Mouse (Mus musculus) heart, embryonic 15.5 days (tissue): ENCODE measurements around the gene Arhgef15. TPM values are rescaled to one million over a fixed set of nuclear protein-coding genes. Genes with fewer than 3 reads are reported as not detected.

ENCODE experiments used
- ATAC-seq: fragments of 200-750 bp; cut with Nextera tagmentation; replicated peaks from 2 replicates; pipeline ENCODE4 v1.8.0; 2017; ENCODE audit warnings: low read depth, moderate TSS enrichment; ENCODE audit not compliant: insufficient number of reproducible peaks, insufficient read depth, low FRiP score
- H3K27ac ChIP-seq: fragments of 300-500 bp; sonication (generic); 2 replicates; pipeline ENCODE4 v1.5.1; 2015; ENCODE audit warnings: mild to moderate bottlenecking, inconsistent platforms
- H3K27me3 ChIP-seq: fragments of 300-500 bp; sonication (generic); 2 replicates; pipeline ENCODE4 v1.6.1; 2015; ENCODE audit warnings: inconsistent platforms
- H3K36me3 ChIP-seq: fragments of 300-500 bp; sonication (generic); 2 replicates; pipeline ENCODE4 v1.6.1; 2015; ENCODE audit warnings: mild to moderate bottlenecking, inconsistent platforms
- H3K4me1 ChIP-seq: fragments of 300-500 bp; sonication (generic); replicated peaks from 2 replicates; pipeline ENCODE4 v1.6.1; 2015; ENCODE audit warnings: inconsistent platforms
- H3K4me2 ChIP-seq: fragments of 300-500 bp; sonication (generic); 2 replicates; pipeline ENCODE4 v1.6.1; 2015; ENCODE audit warnings: inconsistent platforms, mild to moderate bottlenecking, moderate library complexity
- H3K4me3 ChIP-seq: fragments of 300-500 bp; sonication (generic); 2 replicates; pipeline ENCODE4 v1.5.1; 2015; ENCODE audit warnings: mild to moderate bottlenecking, inconsistent platforms
- H3K9ac ChIP-seq: fragments of 300-500 bp; sonication (generic); 2 replicates; pipeline ENCODE4 v1.6.1; 2015; ENCODE audit warnings: mild to moderate bottlenecking, inconsistent platforms
- H3K9me3 ChIP-seq: fragments of 300-500 bp; sonication (generic); replicated peaks from 2 replicates; pipeline ENCODE4 v1.6.1; 2016; ENCODE audit warnings: inconsistent platforms
- WGBS: fragments of 180-500 bp; shearing (Covaris S2); methylation state at CpG from one replicate; pipeline ENCODE4 v1.1.7; 2015; ENCODE audit warnings: mixed read lengths; 5-methylcytosine and 5-hydroxymethylcytosine counted together
- microRNA-seq: library from miRNA; unstranded; fragments of <30 nt; microRNA quantifications from one replicate; pipeline ENCODE4, GENCODE M21; 2016
- polyA plus RNA-seq: library from polyadenylated mRNA; unstranded; fragments of >200 nt; fragmentation: Nextera tagmentation; extraction: Ambion mirVana; gene quantifications from 2 replicates; pipeline ENCODE4 v1.2.1, GENCODE M21; 2015

Gene Arhgef15
- polyA plus RNA-seq, 1 experiment from 2014 or later, result 10.8 TPM

DNA sequence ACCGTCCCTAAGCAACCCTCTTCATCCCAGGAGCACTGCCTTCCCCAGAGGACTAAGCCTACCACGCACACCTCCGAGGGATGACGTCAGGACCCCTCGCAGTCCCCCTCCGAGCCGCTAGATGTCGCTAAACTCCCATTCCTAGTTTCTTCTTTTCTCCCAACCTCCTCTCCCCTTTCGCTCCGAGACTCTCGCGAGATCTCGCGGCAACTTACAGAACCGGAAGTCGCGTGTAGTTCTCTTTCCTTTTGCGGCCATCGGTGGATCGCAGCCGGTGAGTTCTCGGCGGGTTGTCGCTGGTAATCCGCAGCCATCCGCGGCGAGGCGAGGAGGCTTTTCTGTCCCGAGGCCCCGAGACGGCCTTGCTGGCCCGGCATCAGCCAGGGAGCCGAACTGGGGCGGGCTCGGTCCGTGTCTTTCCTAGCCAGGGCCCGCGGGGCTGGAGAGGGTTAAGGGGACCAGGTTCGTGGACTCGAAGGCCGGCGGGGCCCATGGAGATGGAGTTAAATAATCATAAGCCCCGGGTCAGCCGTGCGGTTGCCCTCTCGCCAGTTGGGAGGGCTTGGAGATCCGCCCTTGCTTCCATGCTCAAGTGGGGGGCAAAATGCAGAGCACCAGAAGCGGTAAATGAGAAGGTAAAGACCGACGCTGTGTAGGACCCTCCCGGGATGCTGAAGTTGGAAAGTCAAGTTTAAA lies 55.8 kb downstream of the Arhgef15 start, which contains the start of gene Rpl26:
Gene Rpl26, plus strand, starts transcription at position 233 of the 696 bp plus-strand sequence.
- 1% methylated on average over 52 of the region's 52 CpGs for WGBS
- peak; percentile 88 for ATAC-seq
- Histone ChIP-seq H3K27ac (peak within 1 kb of the TSS; percentile 91), H3K9ac (peak within 1 kb of the TSS; percentile 94), H3K9me3 (no peaks in the 10 kb centered on the region), H3K27me3 (peaks cover 3% of the 10 kb centered on the region; the same call in 1 of the 2 replicates), H3K4me2 (peak within 1 kb of the TSS; percentile 83), H3K4me1 (peaks cover 12% of the 10 kb centered on the region), H3K36me3 (peaks cover 38% of the 10 kb centered on the region), H3K4me3 (peak within 1 kb of the TSS; percentile 97)

DNA sequence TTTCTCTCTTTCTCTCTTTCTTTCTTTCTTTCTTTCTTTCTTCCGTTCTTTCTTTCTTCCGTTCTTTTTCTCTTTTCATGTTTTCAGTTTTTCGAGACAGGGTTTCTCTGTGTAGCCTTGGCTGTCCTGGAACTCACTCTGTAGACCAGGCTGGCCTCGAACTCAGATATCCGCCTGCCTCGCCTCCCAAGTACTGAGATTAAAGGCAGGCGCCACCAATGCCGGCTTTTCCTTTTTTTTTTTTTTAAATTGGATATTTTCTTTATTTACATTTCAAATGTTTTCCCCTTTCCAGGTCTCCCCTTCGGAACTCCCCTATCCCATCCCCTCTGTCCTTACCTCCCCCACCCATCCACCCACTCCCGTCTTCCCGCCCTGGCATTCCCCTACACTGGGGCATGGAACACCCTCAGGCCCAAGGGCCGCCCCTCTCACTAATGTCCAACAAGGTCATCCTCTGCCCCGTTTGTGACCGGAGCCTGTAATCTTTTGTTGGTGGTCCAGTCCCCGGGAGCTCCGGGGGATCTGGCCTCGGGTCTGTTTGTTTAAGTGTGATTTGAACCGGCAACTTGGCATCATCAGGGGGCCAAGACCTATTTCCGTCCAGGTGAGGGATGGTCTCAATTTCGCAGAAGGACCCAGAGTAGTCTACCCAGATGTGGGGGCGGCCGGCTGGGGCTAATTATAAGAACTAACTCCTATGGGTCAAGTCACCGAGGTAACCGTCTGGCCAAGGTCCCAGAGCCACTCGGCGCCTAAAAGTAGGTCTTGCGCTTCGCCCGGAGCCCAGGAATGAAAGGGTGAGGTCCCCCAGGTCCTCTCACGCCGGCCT lies 56.5 kb downstream of the Arhgef15 start:
- H3K4me2 ChIP-seq, result peak overlapping the region; percentile 83
- peaks cover 32% of the 10 kb centered on the region for H3K36me3 ChIP-seq
- H3K4me3 ChIP-seq, result peak overlapping the region; percentile 97
- peak; percentile 4; the same call in 1 of the 2 replicates for ATAC-seq
- no peaks in the 10 kb centered on the region for H3K9me3 ChIP-seq
- peak overlapping the region; percentile 49 for H3K9ac ChIP-seq
- WGBS, result 26% methylated on average over 31 of the region's 31 CpGs
- peaks cover 12% of the 10 kb centered on the region for H3K4me1 ChIP-seq
- H3K27me3 ChIP-seq, result peaks cover 3% of the 10 kb centered on the region; the same call in 1 of the 2 replicates
- H3K27ac ChIP-seq, result no peak overlapping the region

DNA sequence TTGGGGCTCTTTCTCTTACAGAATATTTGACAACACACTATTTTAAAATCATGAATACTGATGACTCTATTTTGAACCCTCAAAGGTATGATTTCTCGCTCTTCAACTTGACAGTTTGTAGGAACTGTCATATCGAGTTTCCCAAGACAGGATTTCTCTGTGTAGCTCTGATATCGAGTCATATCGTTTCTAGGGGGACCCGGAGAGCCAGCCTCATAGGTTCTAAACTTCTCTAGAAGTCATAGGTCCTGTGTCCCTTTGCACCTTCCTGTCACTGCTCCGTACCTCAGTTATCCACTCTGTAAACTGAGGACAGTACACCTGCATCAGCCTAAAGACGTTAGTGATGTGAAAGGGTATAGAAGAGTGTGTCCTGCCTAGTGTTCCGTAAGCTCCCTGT lies 57.5 kb downstream of the Arhgef15 start:
- H3K4me1 ChIP-seq, result peaks cover 12% of the 10 kb centered on the region
- H3K36me3 ChIP-seq, result peaks cover 22% of the 10 kb centered on the region
- no peak overlapping the region for H3K4me2 ChIP-seq
- ATAC-seq, result no peak
- H3K4me3 ChIP-seq, result no peak overlapping the region
- peaks cover 3% of the 10 kb centered on the region; the same call in 1 of the 2 replicates for H3K27me3 ChIP-seq
- no peak overlapping the region for H3K27ac ChIP-seq
- WGBS, result 83% methylated on average over 8 of the region's 8 CpGs
- no peak overlapping the region for H3K9ac ChIP-seq
- no peaks in the 10 kb centered on the region for H3K9me3 ChIP-seq

DNA sequence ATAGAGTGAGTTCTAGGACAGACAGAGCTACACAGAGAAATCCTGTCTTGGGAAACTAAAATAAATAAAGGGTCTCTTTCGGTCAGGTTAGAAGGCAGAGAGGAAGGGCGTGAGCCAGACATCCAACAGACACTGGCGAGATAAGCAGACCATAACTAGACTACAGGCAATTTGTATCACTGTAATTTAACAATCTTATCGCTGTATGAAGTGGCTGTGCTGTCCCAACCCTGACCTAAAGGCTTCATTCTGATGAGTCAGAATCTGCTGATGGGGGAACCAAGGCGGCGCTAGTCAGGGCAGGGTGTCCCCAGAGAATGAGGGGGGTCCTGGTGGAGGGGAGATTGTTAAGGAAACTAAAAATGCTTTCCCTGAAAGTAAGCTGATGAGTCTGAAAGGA lies 58.5 kb downstream of the Arhgef15 start:
- no peak overlapping the region for H3K27ac ChIP-seq
- no peak for ATAC-seq
- 62% methylated on average over 6 of the region's 6 CpGs for WGBS

DNA sequence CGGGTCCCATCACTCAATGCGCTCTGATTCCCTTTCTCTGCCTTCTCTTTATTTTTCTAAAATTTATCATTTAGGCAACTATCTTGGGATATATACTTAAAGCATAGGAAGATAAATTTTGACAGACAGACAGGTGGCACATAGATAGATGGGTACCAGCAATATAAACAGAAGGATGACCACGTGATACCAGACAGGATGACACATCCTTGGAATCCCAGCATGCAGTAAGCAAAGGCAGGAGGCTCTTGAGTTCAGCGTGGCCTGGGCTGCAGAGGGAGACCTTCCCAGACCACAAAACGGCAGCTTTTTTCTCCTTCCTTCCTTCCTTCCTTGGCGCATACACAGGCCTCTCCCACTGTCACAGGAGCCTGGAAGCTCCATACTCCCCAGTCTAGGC lies 59.4 kb downstream of the Arhgef15 start:
- H3K36me3 ChIP-seq, result peaks cover 3% of the 10 kb centered on the region; the same call in 1 of the 2 replicates
- no peak overlapping the region for H3K4me2 ChIP-seq
- no peaks in the 10 kb centered on the region for H3K9me3 ChIP-seq
- ATAC-seq, result no peak
- H3K9ac ChIP-seq, result no peak overlapping the region
- WGBS, result 66% methylated on average over 6 of the region's 6 CpGs
- no peak overlapping the region for H3K27ac ChIP-seq
- H3K4me1 ChIP-seq, result peaks cover 11% of the 10 kb centered on the region
- H3K4me3 ChIP-seq, result no peak overlapping the region
- peaks cover 3% of the 10 kb centered on the region; the same call in 1 of the 2 replicates for H3K27me3 ChIP-seq

More for the DNA sequence above, 58.5 kb downstream of the Arhgef15 start:
- Histone ChIP-seq H3K9me3 (no peaks in the 10 kb centered on the region), H3K4me1 (peaks cover 12% of the 10 kb centered on the region), H3K4me2 (no peak overlapping the region), H3K36me3 (peaks cover 12% of the 10 kb centered on the region), H3K9ac (no peak overlapping the region), H3K27me3 (peaks cover 3% of the 10 kb centered on the region; the same call in 1 of the 2 replicates), H3K4me3 (no peak overlapping the region)

DNA sequence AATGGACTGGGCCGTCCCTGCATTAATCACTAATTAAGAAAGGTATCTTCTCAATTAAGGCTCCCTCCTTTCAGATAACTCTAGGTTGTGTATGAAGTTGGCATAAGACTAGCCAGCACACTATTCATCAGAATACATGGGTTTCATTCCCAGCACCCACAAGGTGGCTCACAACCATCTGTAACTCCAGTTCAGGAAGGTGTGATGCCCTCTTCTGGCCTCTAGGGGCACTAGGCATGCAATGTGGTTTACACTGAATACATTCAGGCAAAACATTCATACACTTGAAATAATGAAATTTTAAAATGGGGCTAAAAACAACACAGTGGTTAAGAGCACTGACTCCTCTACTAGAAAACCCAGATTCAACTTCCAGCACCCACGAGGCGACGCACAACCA lies 60.2 kb downstream of the Arhgef15 start:
- WGBS, result 48% methylated on average over 4 of the region's 4 CpGs
- H3K27ac ChIP-seq, result no peak overlapping the region
- H3K9ac ChIP-seq, result no peak overlapping the region
- no peaks in the 10 kb centered on the region for H3K36me3 ChIP-seq
- ATAC-seq, result no peak
- peaks cover 3% of the 10 kb centered on the region; the same call in 1 of the 2 replicates for H3K27me3 ChIP-seq
- peaks cover 6% of the 10 kb centered on the region for H3K4me1 ChIP-seq
- no peak overlapping the region for H3K4me3 ChIP-seq
- no peaks in the 10 kb centered on the region for H3K9me3 ChIP-seq
- H3K4me2 ChIP-seq, result no peak overlapping the region

DNA sequence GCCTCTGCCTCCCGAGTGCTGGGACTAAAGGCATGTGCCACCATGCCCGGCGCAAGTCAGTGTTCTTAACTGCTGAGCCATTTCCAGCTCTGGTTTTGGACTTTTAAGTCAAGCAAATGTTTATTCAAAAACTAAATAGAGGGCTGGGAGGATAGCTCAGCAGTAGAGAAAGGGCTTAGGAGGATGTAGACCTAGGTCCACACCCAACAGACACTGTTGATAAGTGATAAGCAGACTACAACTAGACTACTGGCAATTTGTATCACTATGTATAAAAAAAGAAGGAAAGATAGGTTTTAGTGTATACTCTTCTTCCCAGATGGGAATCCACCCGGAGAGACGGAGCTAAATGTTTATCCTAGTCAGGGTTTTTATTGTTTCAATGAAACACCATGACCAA lies 61.0 kb downstream of the Arhgef15 start:
- Histone ChIP-seq H3K9ac (no peak overlapping the region), H3K4me3 (no peak overlapping the region), H3K36me3 (no peaks in the 10 kb centered on the region), H3K9me3 (no peaks in the 10 kb centered on the region), H3K4me2 (no peak overlapping the region), H3K4me1 (peaks cover 8% of the 10 kb centered on the region), H3K27ac (no peak overlapping the region), H3K27me3 (peaks cover 3% of the 10 kb centered on the region; the same call in 1 of the 2 replicates)
- WGBS, result 90% methylated on average over 5 of the region's 5 CpGs
- ATAC-seq, result no peak

DNA sequence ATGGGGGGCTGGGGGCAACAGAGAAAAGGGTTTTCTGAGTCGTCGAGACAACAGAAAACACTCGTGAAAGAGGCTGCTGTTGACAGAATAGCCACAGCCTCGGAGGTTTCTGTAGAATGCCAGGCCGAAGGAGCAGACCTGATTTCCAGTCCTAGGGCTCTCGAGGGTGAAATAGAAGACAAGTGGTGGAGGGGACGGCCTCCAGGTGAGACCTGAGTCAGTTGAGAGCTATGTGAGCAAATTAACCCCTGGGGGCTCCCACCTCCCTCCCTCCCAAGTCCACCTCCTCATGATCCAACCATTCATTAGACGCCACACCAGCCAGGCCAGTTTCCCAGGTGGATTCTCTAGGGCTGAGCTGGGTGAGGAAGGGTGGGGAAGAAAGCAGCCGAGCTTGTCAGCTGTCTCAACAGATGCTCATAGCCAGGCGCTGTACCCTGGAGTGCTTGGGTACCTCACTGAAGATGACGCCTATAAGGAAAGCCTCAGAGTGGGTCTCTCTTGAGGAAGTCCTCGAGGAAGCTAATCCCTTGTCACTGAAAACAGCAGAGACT lies 63.3 kb downstream of the Arhgef15 start:
- H3K9ac ChIP-seq, result no peak overlapping the region
- 61% methylated on average over 12 of the region's 12 CpGs for WGBS

More for the DNA sequence above, 63.3 kb downstream of the Arhgef15 start:
- Histone ChIP-seq H3K4me2 (no peak overlapping the region), H3K9me3 (no peaks in the 10 kb centered on the region), H3K4me3 (no peak overlapping the region), H3K27ac (no peak overlapping the region), H3K27me3 (no peaks in the 10 kb centered on the region), H3K4me1 (peaks cover 2% of the 10 kb centered on the region; the same call in 1 of the 2 replicates), H3K36me3 (no peaks in the 10 kb centered on the region)
- no peak for ATAC-seq

Small RNA genes within 50 kb of the gene (microRNA-seq; reads per million reads assigned to microRNA genes)
- gene Mir3062, result 4.4 reads per million, percentile 15 among the genes with 10 or more reads in this experiment

Other genes with a start within 250 kb of the Arhgef15 start
- gene Ndel1, start 85.6 kb downstream of the Arhgef15 start, polyA plus RNA-seq, result 65.5 and 69.3 TPM in 2 replicates
- gene Rnf222, start 68.9 kb downstream of the Arhgef15 start, polyA plus RNA-seq, result 0.05 and 0.19 TPM in 2 replicates
- 507 and 557 TPM in 2 replicates for gene Rpl26, start 55.9 kb downstream of the Arhgef15 start, polyA plus RNA-seq
- not detected in 2 replicates for gene Odf4, start 30.4 kb downstream of the Arhgef15 start, polyA plus RNA-seq
- gene Slc25a35, start 10.7 kb upstream of the Arhgef15 start, polyA plus RNA-seq, result 2.0 and 2.2 TPM in 2 replicates
- 67.4 and 78.4 TPM in 2 replicates for gene Rangrf, start 17.7 kb upstream of the Arhgef15 start, polyA plus RNA-seq
- 14.9 and 18.7 TPM in 2 replicates for gene Pfas, start 51.0 kb upstream of the Arhgef15 start, polyA plus RNA-seq
- 38.3 and 47.5 TPM in 2 replicates for gene Ctc1, start 58.4 kb upstream of the Arhgef15 start, polyA plus RNA-seq
- gene Aurkb, start 88.2 kb upstream of the Arhgef15 start, polyA plus RNA-seq, result 64.3 and 92.4 TPM in 2 replicates
- 10.5 and 11.7 TPM in 2 replicates for gene Borcs6, start 102.2 kb upstream of the Arhgef15 start, polyA plus RNA-seq
- gene Tmem107, start 113.3 kb upstream of the Arhgef15 start, polyA plus RNA-seq, result 37.0 and 40.9 TPM in 2 replicates
- gene Vamp2, start 131.0 kb upstream of the Arhgef15 start, polyA plus RNA-seq, result 82.2 and 96.4 TPM in 2 replicates
- 16.1 and 25.2 TPM in 2 replicates for gene Per1, start 137.7 kb upstream of the Arhgef15 start, polyA plus RNA-seq
- 0.52 and 0.57 TPM in 2 replicates for gene Hes7, start 162.9 kb upstream of the Arhgef15 start, polyA plus RNA-seq
- 0.51 and 0.60 TPM in 2 replicates for gene 9130213A22Rik, start 165.1 kb upstream of the Arhgef15 start, polyA plus RNA-seq
- gene Aloxe3, start 168.4 kb upstream of the Arhgef15 start, polyA plus RNA-seq, result 0.18 and 0.37 TPM in 2 replicates
- gene Alox12b, start 199.5 kb upstream of the Arhgef15 start, polyA plus RNA-seq, result 0.05 TPM in 2 replicates
- gene Alox8, start 240.4 kb upstream of the Arhgef15 start, polyA plus RNA-seq, result 1.9 and 2.1 TPM in 2 replicates